Mouse (Mus musculus) hindbrain, embryonic 13.5 days (tissue): ENCODE data around the gene Klk4. TPM values are rescaled to one million over a fixed set of nuclear protein-coding genes. Genes with fewer than 3 reads are reported as not detected.

ENCODE experiments used
- ATAC-seq: fragments of 200-750 bp; cut with Nextera tagmentation; 2 replicates; pipeline ENCODE4 v1.8.0; 2017; ENCODE audit warnings: moderate TSS enrichment; ENCODE audit not compliant: low FRiP score
- H3K27ac ChIP-seq: fragments of 300-500 bp; sonication (generic); 2 replicates; pipeline ENCODE4 v1.5.1; 2015; ENCODE audit warnings: inconsistent platforms, mild to moderate bottlenecking, moderate library complexity
- H3K27me3 ChIP-seq: fragments of 300-500 bp; sonication (generic); 2 replicates; pipeline ENCODE4 v1.6.1; 2015; ENCODE audit warnings: mild to moderate bottlenecking, inconsistent platforms
- H3K36me3 ChIP-seq: fragments of 300-500 bp; sonication (generic); 2 replicates; pipeline ENCODE4 v1.6.1; 2015; ENCODE audit warnings: mild to moderate bottlenecking, inconsistent platforms
- H3K4me1 ChIP-seq: fragments of 300-500 bp; sonication (generic); replicated peaks from 2 replicates; pipeline ENCODE4 v1.6.1; 2015; ENCODE audit warnings: inconsistent platforms
- H3K4me2 ChIP-seq: fragments of 300-500 bp; sonication (generic); 2 replicates; pipeline ENCODE4 v1.6.1; 2015; ENCODE audit warnings: inconsistent platforms, mild to moderate bottlenecking, moderate library complexity
- H3K4me3 ChIP-seq: fragments of 300-500 bp; sonication (generic); 2 replicates; pipeline ENCODE4 v1.5.1; 2015; ENCODE audit warnings: mild to moderate bottlenecking, inconsistent platforms
- H3K9ac ChIP-seq: fragments of 300-500 bp; sonication (generic); 2 replicates; pipeline ENCODE4 v1.6.1; 2015; ENCODE audit warnings: mild to moderate bottlenecking, inconsistent platforms
- H3K9me3 ChIP-seq: fragments of 300-500 bp; sonication (generic); 2 replicates; pipeline ENCODE4 v1.6.1; 2016; ENCODE audit warnings: inconsistent platforms
- WGBS: fragments of 180-500 bp; shearing (Covaris S2); methylation state at CpG from one replicate; pipeline ENCODE4 v1.1.7; 2015; 5-methylcytosine and 5-hydroxymethylcytosine counted together
- polyA plus RNA-seq: library from polyadenylated mRNA; unstranded; fragments of >200 nt; fragmentation: Nextera tagmentation; extraction: Ambion mirVana; gene quantifications from 2 replicates; pipeline ENCODE4 v1.2.1, GENCODE M21; 2015

Gene Klk4
- polyA plus RNA-seq, 1 experiment from 2014 or later = 1.5 TPM

- Histone ChIP-seq H3K27me3 (0 out of 2 replicates have a peak, but pooled peaks cover 3% of the 10 kb centered on the region), H3K9me3 (no peaks in the 10 kb centered on the region), H3K4me3 (no peak overlapping the region), H3K9ac (no peak overlapping the region), H3K4me1 (no peaks in the 10 kb centered on the region), H3K27ac (no peak overlapping the region), H3K4me2 (no peak overlapping the region), H3K36me3 (no peaks in the 10 kb centered on the region)
- WGBS = 92% methylated on average over 2 of the region's 2 CpGs
- ATAC-seq = no peak
Measured at GRCm38 (mm10) chr7:43921941-43922340, 41.0 kb downstream of the Klk4 start.

- ATAC-seq = no peak
- WGBS = 65% methylated on average over 5 of the region's 5 CpGs
Measured at GRCm38 (mm10) chr7:43925985-43926384, 45.0 kb downstream of the Klk4 start.

GRCm38 (mm10) chr7:43928521-43928920, 47.6 kb downstream of the Klk4 start:
- Histone ChIP-seq H3K4me3 (no peak overlapping the region), H3K9ac (no peak overlapping the region), H3K4me2 (no peak overlapping the region), H3K4me1 (no peaks in the 10 kb centered on the region), H3K27ac (no peak overlapping the region), H3K9me3 (no peaks in the 10 kb centered on the region), H3K36me3 (no peaks in the 10 kb centered on the region), H3K27me3 (no peaks in the 10 kb centered on the region)
- 43% methylated on average over 4 of the region's 4 CpGs for WGBS
- ATAC-seq = no peak

More at GRCm38 (mm10) chr7:43925985-43926384, 45.0 kb downstream of the Klk4 start:
- H3K9me3 ChIP-seq = no peaks in the 10 kb centered on the region
- H3K9ac ChIP-seq = no peak overlapping the region
- no peaks in the 10 kb centered on the region for H3K36me3 ChIP-seq
- H3K4me3 ChIP-seq = no peak overlapping the region
- H3K27me3 ChIP-seq = 0 out of 2 replicates have a peak, but pooled peaks cover 3% of the 10 kb centered on the region
- H3K27ac ChIP-seq = no peak overlapping the region
- H3K4me2 ChIP-seq = no peak overlapping the region
- H3K4me1 ChIP-seq = no peaks in the 10 kb centered on the region

DNA sequence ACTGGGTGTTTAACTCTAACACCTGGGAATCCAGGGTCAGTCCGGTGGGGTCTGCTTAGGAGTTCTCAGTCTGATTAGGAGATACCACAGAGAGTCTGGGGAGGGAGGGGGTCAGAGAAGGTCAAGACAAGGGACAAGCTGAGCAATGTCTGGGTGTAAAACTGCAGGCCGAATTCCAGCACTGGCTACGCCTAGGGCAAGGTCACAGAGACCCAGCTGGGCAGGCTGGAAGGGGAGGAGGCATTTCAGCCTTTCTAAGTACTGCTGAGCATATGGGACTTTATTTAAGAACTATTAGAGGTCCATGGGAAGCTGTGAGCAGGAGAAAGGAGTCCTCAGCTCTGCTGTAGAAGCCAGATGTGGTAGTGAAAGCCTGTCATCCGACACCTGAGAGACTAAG, 51.4 kb downstream of the Klk4 start:
- H3K36me3 ChIP-seq = no peaks in the 10 kb centered on the region
- H3K9ac ChIP-seq = no peak overlapping the region
- WGBS = 67% methylated on average over 4 of the region's 4 CpGs
- no peaks in the 10 kb centered on the region for H3K27me3 ChIP-seq
- H3K27ac ChIP-seq = no peak overlapping the region
- no peaks in the 10 kb centered on the region for H3K4me1 ChIP-seq
- no peaks in the 10 kb centered on the region for H3K9me3 ChIP-seq
- H3K4me2 ChIP-seq = no peak overlapping the region
- H3K4me3 ChIP-seq = no peak overlapping the region
- no peak for ATAC-seq

DNA sequence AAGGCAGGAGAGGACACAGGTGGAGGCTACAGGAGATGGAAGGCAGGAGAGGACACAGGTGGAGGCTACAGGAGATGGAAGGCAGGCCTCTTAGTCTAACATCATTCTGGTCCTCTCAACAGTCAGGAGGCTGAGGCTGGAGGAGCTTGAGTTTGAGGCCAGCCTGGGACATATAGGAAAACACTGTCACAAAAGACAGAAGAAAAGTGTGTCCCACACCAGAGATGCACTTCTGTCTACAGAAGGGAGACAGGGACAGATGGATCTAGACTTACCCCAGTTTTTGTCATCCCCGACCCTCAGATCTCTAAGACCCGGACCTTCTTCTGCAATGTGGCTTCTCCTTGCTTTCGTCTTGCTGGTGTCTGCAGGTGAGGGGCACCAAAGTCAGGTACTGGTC, 52.5 kb downstream of the Klk4 start, which contains the start of gene Klk15:
Gene Klk15, plus strand, starts transcription at position 301 of the 400 bp plus-strand sequence.
- Histone ChIP-seq H3K4me1 (no peaks in the 10 kb centered on the region), H3K9ac (no peak within 1 kb of the TSS), H3K4me2 (no peak within 1 kb of the TSS), H3K27ac (no peak within 1 kb of the TSS), H3K4me3 (no peak within 1 kb of the TSS), H3K27me3 (no peaks in the 10 kb centered on the region), H3K36me3 (no peaks in the 10 kb centered on the region), H3K9me3 (no peaks in the 10 kb centered on the region)
- ATAC-seq = no peak
- 94% methylated on average over 3 of the region's 3 CpGs for WGBS

DNA sequence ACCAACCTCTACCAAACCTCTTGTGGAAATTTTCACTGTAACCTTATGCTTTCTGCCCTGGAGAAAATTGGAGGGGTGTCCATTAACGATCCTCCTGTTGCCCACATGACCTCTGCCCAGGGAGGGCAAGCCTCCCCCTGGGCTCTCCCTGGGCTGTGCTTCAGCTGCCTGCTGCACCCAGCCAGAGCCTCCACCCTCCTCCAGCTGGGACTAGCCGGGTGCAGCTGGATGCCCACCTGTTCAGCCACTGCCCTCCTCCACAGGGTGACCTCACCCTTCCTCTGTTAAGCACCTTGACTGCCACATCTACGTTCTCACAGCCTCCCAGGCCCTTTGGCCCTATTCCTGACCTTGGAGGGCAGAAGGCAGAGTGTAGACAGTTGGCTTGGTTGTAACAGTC, 53.8 kb downstream of the Klk4 start:
- no peaks in the 10 kb centered on the region for H3K36me3 ChIP-seq
- no peak overlapping the region for H3K9ac ChIP-seq
- WGBS = 70% methylated on average over 3 of the region's 3 CpGs
- H3K4me2 ChIP-seq = no peak overlapping the region
- no peak overlapping the region for H3K27ac ChIP-seq
- H3K4me1 ChIP-seq = no peaks in the 10 kb centered on the region
- no peak for ATAC-seq
- H3K9me3 ChIP-seq = no peaks in the 10 kb centered on the region
- H3K4me3 ChIP-seq = no peak overlapping the region
- H3K27me3 ChIP-seq = no peaks in the 10 kb centered on the region

Other genes with a start within 250 kb of the Klk4 start
- gene Ceacam18, start 246.5 kb upstream of the Klk4 start, polyA plus RNA-seq = not detected in 2 replicates
- 0.28 and 0.49 TPM in 2 replicates for gene Siglece, start 221.0 kb upstream of the Klk4 start, polyA plus RNA-seq
- gene Ctu1, start 209.1 kb upstream of the Klk4 start, polyA plus RNA-seq = 20.4 and 21.8 TPM in 2 replicates
- gene Klk14, start 190.7 kb upstream of the Klk4 start, polyA plus RNA-seq = not detected in 2 replicates
- 0.09 and 0.10 TPM in 2 replicates for gene Klk13, start 168.6 kb upstream of the Klk4 start, polyA plus RNA-seq
- not detected in 2 replicates for gene Klk12, start 112.3 kb upstream of the Klk4 start, polyA plus RNA-seq
- gene Klk11, start 106.6 kb upstream of the Klk4 start, polyA plus RNA-seq = not detected in 2 replicates
- gene Klk10, start 100.1 kb upstream of the Klk4 start, polyA plus RNA-seq = 0.18 TPM in 1 of 2 replicates, not detected in the other
- 0.18 TPM in 1 of 2 replicates, not detected in the other for gene Klk9, start 89.3 kb upstream of the Klk4 start, polyA plus RNA-seq
- gene Klk8, start 83.6 kb upstream of the Klk4 start, polyA plus RNA-seq = 4.4 and 7.8 TPM in 2 replicates
- not detected in 2 replicates for gene Klk7, start 69.9 kb upstream of the Klk4 start, polyA plus RNA-seq
- gene Klk6, start 56.7 kb upstream of the Klk4 start, polyA plus RNA-seq = not detected in 2 replicates
- not detected in 2 replicates for gene Klk5, start 39.2 kb upstream of the Klk4 start, polyA plus RNA-seq
- not detected in 2 replicates for gene Klk15, start 52.6 kb downstream of the Klk4 start, polyA plus RNA-seq
- gene Klk1b8, start 69.5 kb downstream of the Klk4 start, polyA plus RNA-seq = not detected in 2 replicates
- gene Klk1b1, start 85.6 kb downstream of the Klk4 start, polyA plus RNA-seq = not detected in 2 replicates
- gene Klk1b9, start 94.9 kb downstream of the Klk4 start, polyA plus RNA-seq = not detected in 2 replicates
- not detected in 2 replicates for gene Klk1b11, start 114.7 kb downstream of the Klk4 start, polyA plus RNA-seq
- not detected in 2 replicates for gene Klk1b26, start 131.0 kb downstream of the Klk4 start, polyA plus RNA-seq
- gene Klk1b27, start 171.1 kb downstream of the Klk4 start, polyA plus RNA-seq = not detected in 2 replicates
- gene Klk1b21, start 221.2 kb downstream of the Klk4 start, polyA plus RNA-seq = not detected in 2 replicates
- not detected in 2 replicates for gene Klk1b22, start 231.5 kb downstream of the Klk4 start, polyA plus RNA-seq